Mouse (Mus musculus): ENCODE data around the gene Mrpl20.

DNA sequence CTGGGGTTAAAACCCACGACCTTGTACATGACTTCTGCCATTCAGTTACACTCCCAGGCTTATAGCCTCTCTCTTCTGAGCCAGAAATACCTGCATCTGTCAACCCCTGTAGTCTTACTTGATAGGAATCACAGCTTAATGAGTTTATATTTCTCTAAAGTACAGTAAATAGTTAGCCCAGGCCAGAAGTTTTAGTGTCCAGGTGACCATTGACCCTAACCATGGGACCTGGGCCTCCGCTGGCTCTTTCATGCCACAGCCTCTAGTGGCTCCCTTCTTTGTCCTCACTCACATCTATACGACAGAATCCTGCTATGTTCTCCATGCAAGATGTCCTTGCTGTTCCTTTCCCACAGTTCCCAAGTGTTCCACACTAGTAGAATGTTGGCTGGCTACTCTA lies 5.2 kb downstream of the Mrpl20 start:
- no peak for TF ChIP-seq CTCF (IDR thresholded peaks at IDR 0.05; ENCODE audit: borderline replicate concordance, extremely low read depth, insufficient read depth, insufficient read length)
- no peak for TF ChIP-seq POLR2A (IDR thresholded peaks at IDR 0.05; ENCODE audit: borderline replicate concordance, extremely low read depth, insufficient read depth, insufficient read length, poor library complexity, severe bottlenecking)

Data from brain, embryonic 14.5 days (tissue).